Mouse (Mus musculus) myocyte (in vitro differentiated cells): ENCODE measurements around the gene Gp1ba.

ENCODE experiments used
- MAX ChIP-seq: IDR thresholded peaks from one replicate; pipeline ENCODE4 v1.6.1; 2011; ENCODE audit warnings: low read depth, mild to moderate bottlenecking, control low read depth
- POLR2A ChIP-seq: IDR thresholded peaks from one replicate; pipeline ENCODE4 v1.6.1; 2011; ENCODE audit warnings: low read depth, mild to moderate bottlenecking, control low read depth, moderate library complexity; ENCODE audit not compliant: insufficient read length

DNA sequence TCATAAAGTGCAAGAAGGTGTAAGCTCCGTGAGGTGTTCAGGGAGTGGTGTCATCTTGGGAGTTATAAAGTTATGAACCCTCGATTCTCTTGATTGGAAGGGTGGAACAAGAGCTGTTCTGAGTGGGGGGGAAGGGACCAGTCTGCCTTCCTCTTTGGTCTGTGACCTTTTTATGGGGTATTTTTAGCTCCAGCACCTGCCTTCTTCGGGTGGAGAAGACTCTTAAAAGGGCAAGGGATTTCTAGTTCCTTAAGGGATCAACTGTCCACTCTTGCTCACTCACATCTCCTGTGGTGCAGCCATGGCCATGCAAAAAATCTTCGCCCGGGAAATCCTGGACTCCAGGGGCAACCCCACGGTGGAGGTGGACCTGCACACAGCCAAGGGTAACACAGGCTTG lies 18.7 kb downstream of the Gp1ba start:
- TF ChIP-seq POLR2A = no peak
- TF ChIP-seq MAX = no peak
